Mouse (Mus musculus): Measurements from ENCODE around the gene Fam50a. TPM values are rescaled to one million over a fixed set of nuclear protein-coding genes. Genes with fewer than 3 reads are reported as not detected.

Gene Fam50a
- 10 to 100 TPM; 36.1 to 51.7 TPM for polyA plus RNA-seq (2012; fragmentation: generic; extraction: Trizol)

DNA sequence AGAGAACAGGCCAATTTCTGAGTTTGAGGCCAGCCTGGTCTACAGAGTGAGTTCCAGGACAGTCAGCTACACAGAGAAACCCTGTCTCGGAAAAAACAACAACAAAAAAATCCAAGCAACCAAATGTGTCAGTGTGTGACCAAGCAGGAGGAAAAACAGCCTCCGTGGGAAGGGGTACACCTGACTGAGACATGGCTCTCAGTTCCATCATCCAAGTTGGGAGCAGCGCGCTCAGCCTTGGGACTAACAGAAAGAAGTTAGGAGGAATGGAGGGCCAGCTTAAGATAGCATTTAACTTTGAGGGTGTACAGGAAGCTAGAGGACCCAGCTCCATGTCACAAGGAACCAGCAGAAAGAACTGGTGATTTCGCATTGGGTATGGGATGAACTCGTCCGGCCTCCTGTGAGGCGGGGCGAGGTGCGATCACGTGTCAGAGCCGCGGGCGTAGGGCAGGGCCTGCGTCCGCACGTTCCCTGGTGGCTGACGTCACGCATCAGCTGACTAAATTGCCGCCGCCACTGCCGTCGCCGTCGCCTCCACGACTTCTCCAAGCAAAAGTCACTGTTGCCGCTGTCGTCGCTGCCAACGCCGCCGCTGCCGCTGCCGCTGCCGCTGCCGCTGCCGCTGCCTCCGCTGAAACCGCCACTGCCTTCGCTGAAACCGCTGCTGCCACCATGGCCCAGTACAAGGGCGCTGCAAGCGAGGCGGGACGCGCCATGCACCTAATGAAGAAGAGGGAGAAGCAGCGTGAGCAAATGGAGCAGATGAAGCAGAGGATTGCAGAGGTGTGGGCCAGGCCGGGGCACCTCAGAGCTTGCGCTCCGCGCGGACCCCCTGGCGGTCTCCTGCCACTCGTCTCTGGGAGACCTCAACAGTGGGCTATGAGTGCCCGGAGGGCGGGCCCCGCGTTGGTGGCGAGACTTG is at the start of gene Fam50a:
Gene Fam50a (plus strand): TSS at position 494 of the 925 bp plus-strand sequence.

DNA sequence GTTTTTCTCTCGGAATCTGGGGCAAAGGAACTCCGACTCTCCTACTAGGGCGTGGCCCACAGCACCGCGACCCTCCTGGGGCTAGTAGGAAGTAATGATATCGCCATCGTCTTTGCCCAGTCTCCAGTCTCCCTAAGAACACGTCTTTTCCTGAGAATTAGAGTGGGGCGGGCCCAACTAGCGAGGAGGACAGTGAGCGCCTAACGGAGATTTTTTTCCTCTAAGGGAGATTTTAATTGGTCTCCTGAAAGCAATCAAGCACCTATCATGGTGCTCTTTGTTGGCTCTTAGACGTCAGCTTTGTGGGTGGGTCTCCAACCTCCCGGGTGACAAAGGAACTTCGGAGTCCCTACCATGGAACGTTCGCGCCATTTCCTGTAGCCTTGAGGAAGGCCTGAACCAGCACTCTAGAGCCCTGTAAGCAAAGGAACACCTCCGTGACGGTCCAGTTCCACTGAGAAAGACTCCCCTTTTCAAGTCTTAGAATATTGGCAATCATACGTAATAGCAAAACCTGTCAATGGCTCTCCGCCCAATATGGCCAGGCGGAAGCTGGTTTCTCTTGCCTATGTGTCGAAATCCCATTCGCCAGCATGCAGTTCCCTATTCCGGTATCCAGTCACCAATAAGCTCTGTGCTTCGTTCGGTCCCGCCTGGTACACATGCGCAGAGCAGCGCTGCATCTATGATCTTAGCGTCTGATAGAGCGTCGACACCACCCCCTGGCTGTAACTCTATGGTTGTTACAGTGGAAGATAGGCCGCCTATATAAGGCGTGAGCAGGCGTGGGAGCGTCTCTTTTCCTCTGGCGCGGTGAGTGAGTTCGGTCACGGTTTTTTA is 42.6 kb upstream of the Fam50a start, which contains the start of gene Rpl10:
Gene Rpl10 (plus strand): TSS at position 751 of the 840 bp plus-strand sequence.

GRCm38 (mm10) chrX:74281732-74282394 is 31.0 kb upstream of the Fam50a start, which contains the start of the genes Taz and Dnase1l1:
TSS of gene Taz (plus strand) at chrX:74281912.
TSS of gene Dnase1l1 (minus strand) at chrX:74282337.

DNA sequence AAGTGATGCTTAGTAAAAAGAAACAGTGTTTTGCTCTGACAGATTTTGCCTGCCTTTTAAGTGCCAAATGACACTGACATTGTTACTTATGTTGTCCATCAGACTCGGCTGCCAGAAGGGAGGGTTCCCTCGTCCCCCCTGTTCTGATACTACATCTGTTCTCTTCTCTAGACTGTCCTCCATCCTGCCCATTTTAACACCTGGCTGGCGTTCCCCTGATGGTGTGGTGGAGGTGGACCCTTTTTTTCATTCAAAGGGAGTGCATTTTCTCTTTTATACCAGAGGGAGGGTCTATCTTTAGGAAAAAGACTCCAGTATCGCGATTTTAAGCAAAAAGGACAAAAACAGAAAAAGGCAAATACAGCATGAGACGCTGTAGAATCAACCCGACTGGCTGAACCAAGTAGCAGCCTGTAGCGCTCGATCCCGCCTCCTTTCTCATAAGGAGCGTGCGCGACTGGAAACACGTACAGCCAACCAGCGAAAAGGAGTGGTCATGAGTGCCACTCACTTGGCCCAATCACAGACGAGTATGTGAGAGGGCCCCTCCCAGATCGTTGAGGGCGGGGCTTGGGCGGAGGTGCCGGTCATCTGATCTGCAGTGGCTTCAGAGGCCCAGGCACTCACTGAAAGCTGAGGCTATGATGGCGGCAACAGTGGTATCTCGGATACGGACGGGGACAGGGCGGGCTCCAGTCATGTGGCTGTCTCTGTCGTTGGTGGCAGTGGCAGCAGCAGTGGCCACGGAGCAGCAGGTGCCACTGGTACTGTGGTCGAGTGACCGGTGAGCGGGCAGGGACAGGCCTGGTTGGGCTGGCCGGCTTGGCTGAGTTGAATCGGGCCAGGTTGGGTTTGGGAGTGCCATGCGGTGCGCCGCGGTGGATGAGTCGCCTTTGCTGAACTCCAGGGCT is 16.0 kb upstream of the Fam50a start, which contains the start of gene Atp6ap1:
Gene Atp6ap1 (plus strand): TSS at position 560 of the 911 bp plus-strand sequence.

GRCm38 (mm10) chrX:74304867-74305700 is 7.7 kb upstream of the Fam50a start, which contains the start of gene Gdi1:
TSS of gene Gdi1 (plus strand) at chrX:74304998.

DNA sequence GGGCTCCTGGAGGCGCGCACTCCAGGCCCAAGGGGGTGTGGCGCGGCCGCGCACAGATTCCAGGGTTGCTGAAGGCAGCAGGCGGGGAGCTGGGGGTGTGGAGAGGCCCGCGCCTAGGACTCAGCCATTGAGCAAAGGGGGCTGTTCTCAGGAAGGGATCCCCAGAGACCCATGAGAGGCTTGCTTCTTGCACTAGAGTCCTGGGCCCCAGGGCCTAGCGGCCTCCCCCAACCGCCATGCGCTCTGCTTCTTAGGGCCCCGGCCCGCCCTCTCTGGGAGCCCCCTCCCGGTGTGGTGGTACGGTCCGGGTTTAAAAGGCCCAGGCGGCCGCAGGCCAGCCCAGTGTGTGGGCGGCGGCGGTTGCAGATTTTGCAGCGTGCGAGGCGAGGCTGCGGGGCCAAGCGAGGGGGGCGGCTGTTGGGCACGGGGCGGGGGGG is 15.9 kb downstream of the Fam50a start, which contains the start of gene Plxna3:
Gene Plxna3 (plus strand): TSS at position 342 of the 437 bp plus-strand sequence.

DNA sequence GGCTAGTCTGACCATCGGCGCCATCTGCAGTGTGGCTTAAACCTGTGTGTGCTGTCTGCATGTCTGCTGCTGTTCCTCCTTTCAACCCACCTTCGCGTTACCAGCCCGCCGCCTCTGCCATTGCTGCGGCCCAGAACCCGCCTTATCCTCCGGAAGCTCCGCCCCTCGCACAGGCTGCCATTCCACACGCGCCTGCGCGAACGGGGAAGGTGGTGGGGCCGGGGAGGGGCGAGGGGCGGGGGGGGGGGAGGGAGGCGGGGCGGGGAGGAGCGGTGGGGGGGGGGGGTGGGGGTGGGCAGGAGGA is 40.6 kb downstream of the Fam50a start, which contains the start of gene Lage3:
Gene Lage3 (minus strand): TSS at position 152 of the 304 bp plus-strand sequence.

Other genes starting within 250 kb of the Fam50a start
- under 1 TPM; 0.05 to 0.50 TPM for gene Opn1mw, start 185.6 kb upstream of the Fam50a start, polyA plus RNA-seq (2012; fragmentation: generic; extraction: Trizol)
- 1 to 10 TPM; 6.4 to 8.6 TPM for gene Mecp2, start 177.7 kb upstream of the Fam50a start, polyA plus RNA-seq (2012; fragmentation: generic; extraction: Trizol)
- gene Tex28, start 145.2 kb upstream of the Fam50a start, polyA plus RNA-seq (2012; fragmentation: generic; extraction: Trizol): not detected
- gene Tktl1, start 135.8 kb upstream of the Fam50a start, polyA plus RNA-seq (2012; fragmentation: generic; extraction: Trizol): not detected
- gene Flna, start 63.2 kb upstream of the Fam50a start, polyA plus RNA-seq (2012; fragmentation: generic; extraction: Trizol): 100 to 1,000 TPM; 461 to 590 TPM
- 100 to 1,000 TPM; 110 to 114 TPM for gene Emd, start 58.3 kb upstream of the Fam50a start, polyA plus RNA-seq (2012; fragmentation: generic; extraction: Trizol)
- 1,000 to 10,000 TPM; 3,936 to 5,898 TPM for gene Rpl10, start 42.2 kb upstream of the Fam50a start, polyA plus RNA-seq (2012; fragmentation: generic; extraction: Trizol)
- 10 to 100 TPM; 10.8 to 46.7 TPM for gene Taz, start 31.1 kb upstream of the Fam50a start, polyA plus RNA-seq (2012; fragmentation: generic; extraction: Trizol)
- 10 to 100 TPM in 1 of 2 experiments, 1 to 10 TPM in 1; 5.6 to 17.8 TPM for gene Dnase1l1, start 30.7 kb upstream of the Fam50a start, polyA plus RNA-seq (2012; fragmentation: generic; extraction: Trizol)
- 100 to 1,000 TPM in 1 of 2 experiments, 10 to 100 TPM in 1; 68.8 to 159 TPM for gene Atp6ap1, start 15.9 kb upstream of the Fam50a start, polyA plus RNA-seq (2012; fragmentation: generic; extraction: Trizol)
- 100 to 1,000 TPM in 1 of 2 experiments, 10 to 100 TPM in 1; 15.1 to 104 TPM for gene Gdi1, start 8.0 kb upstream of the Fam50a start, polyA plus RNA-seq (2012; fragmentation: generic; extraction: Trizol)
- gene Plxna3, start 16.0 kb downstream of the Fam50a start, polyA plus RNA-seq (2012; fragmentation: generic; extraction: Trizol): 10 to 100 TPM in 1 of 2 experiments, 1 to 10 TPM in 1; 2.9 to 29.9 TPM
- gene Lage3, start 40.6 kb downstream of the Fam50a start, polyA plus RNA-seq (2012; fragmentation: generic; extraction: Trizol): 100 to 1,000 TPM in 1 of 2 experiments, 10 to 100 TPM in 1; 80.4 to 114 TPM
- gene Ubl4a, start 60.2 kb downstream of the Fam50a start, polyA plus RNA-seq (2012; fragmentation: generic; extraction: Trizol): 100 to 1,000 TPM in 1 of 2 experiments, 10 to 100 TPM in 1; 43.7 to 146 TPM
- 10 to 100 TPM; 16.1 to 17.9 TPM for gene Slc10a3, start 60.3 kb downstream of the Fam50a start, polyA plus RNA-seq (2012; fragmentation: generic; extraction: Trizol)
- 10 to 100 TPM; 12.8 to 47.3 TPM for gene Fam3a, start 80.2 kb downstream of the Fam50a start, polyA plus RNA-seq (2012; fragmentation: generic; extraction: Trizol)
- gene Ikbkg, start 80.3 kb downstream of the Fam50a start, polyA plus RNA-seq (2012; fragmentation: generic; extraction: Trizol): 10 to 100 TPM in 1 of 2 experiments, 1 to 10 TPM in 1; 7.0 to 15.8 TPM
- gene G6pdx, start 116.2 kb downstream of the Fam50a start, polyA plus RNA-seq (2012; fragmentation: generic; extraction: Trizol): 100 to 1,000 TPM in 1 of 2 experiments, 10 to 100 TPM in 1; 71.9 to 103 TPM
- not detected for gene Gm6880, start 168.4 kb downstream of the Fam50a start, polyA plus RNA-seq (2012; fragmentation: generic; extraction: Trizol)

Data from C3H10T1/2 (cell line).